Mouse (Mus musculus) G1E (cell line): Measurements from ENCODE around the gene Hook2. TPM values are rescaled to one million over a fixed set of nuclear protein-coding genes. Genes with fewer than 3 reads are reported as not detected.

ENCODE experiments used
- ATAC-seq: 2 replicates; pipeline ENCODE4 v1.8.0; 2016; ENCODE audit warnings: mild to moderate bottlenecking; ENCODE audit not compliant: insufficient number of reproducible peaks, poor library complexity, low FRiP score, severe bottlenecking; ENCODE audit errors: extremely low read depth
- DNase-seq: peaks from one replicate; pipeline ENCODE4 v3.0.0; 2012; ENCODE audit warnings: low spot score
- H3K27me3 ChIP-seq: 2 replicates; pipeline ENCODE4 v1.6.1; 2012; ENCODE audit warnings: mild to moderate bottlenecking, low read length, inconsistent platforms; ENCODE audit not compliant: insufficient read depth
- H3K36me3 ChIP-seq: replicated peaks from 2 replicates; pipeline ENCODE3; 2012; ENCODE audit warnings: mild to moderate bottlenecking, inconsistent platforms
- H3K4me1 ChIP-seq: 2 replicates; pipeline ENCODE4 v1.6.1; 2012; ENCODE audit warnings: low read depth, low read length, inconsistent platforms, mixed read lengths; ENCODE audit not compliant: insufficient read depth
- H3K4me3 ChIP-seq: 2 replicates; pipeline ENCODE4 v1.5.1; 2012; ENCODE audit warnings: low read depth, mild to moderate bottlenecking, inconsistent platforms, low read length, moderate library complexity, mixed read lengths
- H3K9me3 ChIP-seq: replicated peaks from 2 replicates; pipeline ENCODE4 v1.6.1; 2012; ENCODE audit warnings: inconsistent platforms
- CTCF ChIP-seq: IDR thresholded peaks from 2 replicates; pipeline ENCODE4 v1.5.1; 2012; ENCODE audit warnings: low read depth, low read length, inconsistent platforms, mixed read lengths
- GATA1 ChIP-seq: IDR thresholded peaks from 2 replicates; pipeline ENCODE4 v1.6.1; 2012; ENCODE audit warnings: borderline replicate concordance, low read length, inconsistent platforms, mixed read lengths
- GATA2 ChIP-seq: IDR thresholded peaks from 2 replicates; pipeline ENCODE4 v1.6.1; 2012; ENCODE audit warnings: low read depth, low read length, inconsistent platforms, borderline replicate concordance
- POLR2AphosphoS5 ChIP-seq: IDR thresholded peaks from 2 replicates; pipeline ENCODE4 v1.6.1; 2012; ENCODE audit warnings: low read depth, low read length, inconsistent platforms; ENCODE audit not compliant: insufficient replicate concordance
- TAL1 ChIP-seq: conservative IDR thresholded peaks from 2 replicates; pipeline ENCODE4 v1.6.1; 2012; ENCODE audit warnings: low read depth, low read length, inconsistent platforms, mixed read lengths
- polyA plus RNA-seq: library from polyadenylated mRNA; stranded (reverse); fragments of >175 nt; gene quantifications from 2 replicates; pipeline ENCODE4 v1.2.3, GENCODE M21; 2012
- total RNA-seq, 2 experiments: library from RNA; stranded (forward) in 1 of 2; stranded (reverse) in 1 of 2; fragments of 200-1000 nt in 1 of 2; fragments of >200 nt in 1 of 2; fragmentation: Nextera tagmentation in 1 of 2; gene quantifications; 2 replicates each; pipeline ENCODE4 v1.2.3; 2014 to 2017

Gene Hook2
- total and polyA plus RNA-seq, 3 experiments = 3.4 to 12.2 (median 8.2) TPM

GRCm38 (mm10) chr8:84963952-84964351 lies 26.5 kb upstream of the Hook2 start:
- H3K4me3 ChIP-seq = no peak overlapping the region

DNA sequence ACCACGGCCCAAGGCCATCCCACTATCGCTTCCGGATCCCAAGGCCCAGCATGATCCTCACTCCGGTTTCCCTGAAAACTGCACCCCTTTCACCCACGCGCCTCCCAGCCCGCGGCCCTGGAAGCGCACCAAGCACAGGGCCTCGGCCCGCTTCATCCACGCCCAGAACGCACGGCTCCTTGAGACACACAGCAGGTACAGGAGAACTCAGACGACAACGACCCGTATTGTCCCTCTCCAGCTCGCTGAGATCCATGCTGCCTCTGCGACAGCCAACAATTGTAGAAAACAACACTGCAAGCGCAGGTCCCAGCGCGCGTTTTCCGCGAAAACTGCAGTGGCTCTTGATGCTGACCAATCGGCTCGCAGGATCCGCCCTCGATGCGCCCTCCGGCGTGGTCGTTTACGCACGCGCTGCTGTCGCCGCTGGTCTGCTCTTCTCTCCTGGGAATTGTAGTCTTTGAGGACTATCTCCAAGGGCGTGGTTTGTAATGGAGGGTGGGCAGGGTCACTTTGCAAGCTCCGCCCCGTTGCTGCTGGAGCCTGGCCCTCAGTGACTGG lies 24.6 kb upstream of the Hook2 start:
- peak overlapping the region; percentile 73 for H3K4me3 ChIP-seq
- TF ChIP-seq GATA2 = no peak
- TF ChIP-seq TAL1 = no peak
- no peak for TF ChIP-seq CTCF
- TF ChIP-seq GATA1 = no peak
- TF ChIP-seq POLR2AphosphoS5 = no peak
- no peaks in the 10 kb centered on the region for H3K9me3 ChIP-seq
- H3K27me3 ChIP-seq = no peaks in the 10 kb centered on the region
- H3K4me1 ChIP-seq = peaks cover 67% of the 10 kb centered on the region
- ATAC-seq (peak; percentile 86), DNase-seq (peak; percentile 87)
- peaks cover 55% of the 10 kb centered on the region for H3K36me3 ChIP-seq

More at GRCm38 (mm10) chr8:84963952-84964351, 26.5 kb upstream of the Hook2 start:
- TF ChIP-seq GATA1 (no peak), TAL1 (no peak), GATA2 (no peak), POLR2AphosphoS5 (no peak), CTCF (no peak)
- Histone ChIP-seq H3K4me1 (peaks cover 51% of the 10 kb centered on the region), H3K36me3 (peaks cover 62% of the 10 kb centered on the region), H3K27me3 (no peaks in the 10 kb centered on the region), H3K9me3 (no peaks in the 10 kb centered on the region)
- DNase-seq (no peak), ATAC-seq (no peak)

- H3K4me3 ChIP-seq = peak overlapping the region; percentile 59; the same call in 1 of the 2 replicates
- no peak for ATAC-seq
- no peaks in the 10 kb centered on the region for H3K27me3 ChIP-seq
- no peak for DNase-seq
- peaks cover 55% of the 10 kb centered on the region for H3K36me3 ChIP-seq
- no peak for TF ChIP-seq GATA1
- no peak for TF ChIP-seq CTCF
- no peak for TF ChIP-seq POLR2AphosphoS5
- no peak for TF ChIP-seq TAL1
- no peak for TF ChIP-seq GATA2
- no peaks in the 10 kb centered on the region for H3K9me3 ChIP-seq
- peaks cover 73% of the 10 kb centered on the region for H3K4me1 ChIP-seq
These were observed 23.8 kb upstream of the Hook2 start for GRCm38 (mm10) chr8:84966603-84967002.

- peaks cover 55% of the 10 kb centered on the region for H3K36me3 ChIP-seq
- peak overlapping the region; percentile 68; the same call in 1 of the 2 replicates for H3K4me3 ChIP-seq
- H3K27me3 ChIP-seq = no peaks in the 10 kb centered on the region
- H3K4me1 ChIP-seq = peaks cover 76% of the 10 kb centered on the region
- ATAC-seq (no peak), DNase-seq (no peak)
- TF ChIP-seq TAL1 = peak; percentile 59
- TF ChIP-seq CTCF = no peak
- TF ChIP-seq GATA1 = no peak
- H3K9me3 ChIP-seq = no peaks in the 10 kb centered on the region
These were observed 22.7 kb upstream of the Hook2 start for GRCm38 (mm10) chr8:84967532-84968304.

DNA sequence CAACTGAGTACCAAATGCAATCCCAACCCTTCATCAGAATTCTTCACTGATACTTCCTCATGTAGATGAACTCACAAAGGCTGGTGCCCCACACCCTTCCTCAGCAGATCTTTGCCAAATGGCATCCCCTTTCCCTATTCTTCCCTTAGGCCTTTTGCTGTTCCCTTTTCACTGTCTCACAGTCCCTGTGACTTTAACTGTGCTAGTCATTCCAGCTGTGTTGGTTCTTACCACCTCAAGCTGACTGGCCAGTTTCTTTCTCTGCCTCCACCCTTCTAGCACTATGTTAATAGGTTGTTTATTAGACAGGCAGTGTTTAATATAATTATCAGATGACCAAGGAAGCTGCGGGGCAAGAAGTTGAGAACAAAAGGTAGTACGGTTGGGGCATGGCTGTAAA lies 21.8 kb upstream of the Hook2 start:
- no peak for DNase-seq
- TF ChIP-seq GATA1 (no peak), CTCF (no peak), TAL1 (no peak), GATA2 (no peak), POLR2AphosphoS5 (no peak)
- Histone ChIP-seq H3K4me3 (peak overlapping the region; percentile 78), H3K27me3 (no peaks in the 10 kb centered on the region), H3K36me3 (peaks cover 59% of the 10 kb centered on the region), H3K9me3 (no peaks in the 10 kb centered on the region), H3K4me1 (peaks cover 81% of the 10 kb centered on the region)
- ATAC-seq = no peak

- no peak for ATAC-seq
- TF ChIP-seq CTCF (no peak), GATA1 (no peak), TAL1 (no peak), GATA2 (no peak), POLR2AphosphoS5 (no peak)
- Histone ChIP-seq H3K36me3 (peaks cover 54% of the 10 kb centered on the region), H3K9me3 (no peaks in the 10 kb centered on the region), H3K4me1 (peaks cover 86% of the 10 kb centered on the region), H3K4me3 (peak within 1 kb of the TSS; percentile 78), H3K27me3 (no peaks in the 10 kb centered on the region)
- DNase-seq = no peak
These were observed 20.9 kb upstream of the Hook2 start, which contains the start of the genes Gm49661, Prdx2 and Rnaseh2a for GRCm38 (mm10) chr8:84969241-84970134. Gene Gm49661 (minus strand): TSS chr8:84969433. Gene Prdx2 (plus strand): TSS chr8:84969587. Gene Rnaseh2a (minus strand): TSS chr8:84969767.
